Mouse (Mus musculus) bone marrow macrophage, adult 2 months (primary cell): ENCODE data around the gene Gtpbp4.
"Not testable (repeated sequence)": the region's sequence is repeated elsewhere in the genome, so short reads cannot be mapped to it uniquely, and the experiment has no call there.

Source experiments
- CTCF ChIP-seq: IDR thresholded peaks from 2 replicates; pipeline ENCODE4 v1.5.1; 2012; ENCODE audit warnings: low read depth, mild to moderate bottlenecking, low read length, moderate library complexity
- POLR2A ChIP-seq: IDR thresholded peaks from 2 replicates; pipeline ENCODE4 v1.6.1; 2012; ENCODE audit warnings: mild to moderate bottlenecking, low read depth, low read length, borderline replicate concordance

GRCm38 (mm10) chr13:8956873-8957272, 39.0 kb downstream of the Gtpbp4 start:
- not testable (repeated sequence) for TF ChIP-seq CTCF, POLR2A
